Mouse (Mus musculus) hindbrain, embryonic 12.5 days (tissue): ENCODE data around the gene Gm38392. TPM values are rescaled to one million over a fixed set of nuclear protein-coding genes. Genes with fewer than 3 reads are reported as not detected.

Experiments used
- ATAC-seq: fragments of 200-750 bp; cut with Nextera tagmentation; 2 replicates; pipeline ENCODE4 v1.8.0; 2017; ENCODE audit warnings: moderate TSS enrichment; ENCODE audit not compliant: low FRiP score
- H3K27ac ChIP-seq: fragments of 300-500 bp; sonication (generic); 2 replicates; pipeline ENCODE4 v1.5.1; 2016; ENCODE audit warnings: mild to moderate bottlenecking
- H3K27me3 ChIP-seq: fragments of 300-500 bp; sonication (generic); 2 replicates; pipeline ENCODE4 v1.6.1; 2016; ENCODE audit warnings: mild to moderate bottlenecking
- H3K36me3 ChIP-seq: fragments of 300-500 bp; sonication (generic); 2 replicates; pipeline ENCODE4 v1.6.1; 2016; ENCODE audit warnings: mild to moderate bottlenecking
- H3K4me1 ChIP-seq: fragments of 300-500 bp; sonication (generic); 2 replicates; pipeline ENCODE4 v1.6.1; 2016
- H3K4me2 ChIP-seq: fragments of 300-500 bp; sonication (generic); replicated peaks from 2 replicates; pipeline ENCODE4 v1.6.1; 2016; ENCODE audit warnings: mild to moderate bottlenecking
- H3K4me3 ChIP-seq: fragments of 300-500 bp; sonication (generic); 2 replicates; pipeline ENCODE4 v1.5.1; 2016; ENCODE audit warnings: mild to moderate bottlenecking
- H3K9ac ChIP-seq: fragments of 300-500 bp; sonication (generic); 2 replicates; pipeline ENCODE4 v1.6.1; 2016; ENCODE audit warnings: mild to moderate bottlenecking, moderate library complexity
- H3K9me3 ChIP-seq: fragments of 300-500 bp; sonication (generic); replicated peaks from 2 replicates; pipeline ENCODE4 v1.6.1; 2016; ENCODE audit warnings: mild to moderate bottlenecking
- WGBS: fragments of 180-500 bp; shearing (Covaris S2); methylation state at CpG from one replicate; pipeline ENCODE4 v1.1.7; 2016; 5-methylcytosine and 5-hydroxymethylcytosine counted together
- polyA plus RNA-seq: library from polyadenylated mRNA; unstranded; fragments of >200 nt; fragmentation: Nextera tagmentation; extraction: Ambion mirVana; gene quantifications from 2 replicates; pipeline ENCODE4 v1.2.1, GENCODE M21; 2016

The Gm38392 gene
- polyA plus RNA-seq, 1 experiment from 2014 or later, result not detected

GRCm38 (mm10) chr3:88217679-88218078 lies 69.3 kb downstream of the Gm38392 start:
- WGBS, result 38% methylated on average over 1 of the region's 2 CpGs
- Histone ChIP-seq H3K27me3 (peaks cover 79% of the 10 kb centered on the region), H3K9ac (peak overlapping the region; percentile 93), H3K4me3 (peak overlapping the region; percentile 63), H3K27ac (peak overlapping the region; percentile 97), H3K9me3 (no peaks in the 10 kb centered on the region), H3K4me1 (peaks cover 50% of the 10 kb centered on the region), H3K36me3 (peaks cover 17% of the 10 kb centered on the region), H3K4me2 (peak overlapping the region; percentile 64)
- no peak for ATAC-seq

- H3K9ac ChIP-seq, result peak overlapping the region; percentile 93
- H3K4me3 ChIP-seq, result peak overlapping the region; percentile 63
- WGBS, result 7% methylated on average over 7 of the region's 7 CpGs
- peaks cover 87% of the 10 kb centered on the region for H3K27me3 ChIP-seq
- H3K4me1 ChIP-seq, result peaks cover 51% of the 10 kb centered on the region
- peak overlapping the region; percentile 97 for H3K27ac ChIP-seq
- peaks cover 17% of the 10 kb centered on the region for H3K36me3 ChIP-seq
- H3K9me3 ChIP-seq, result no peaks in the 10 kb centered on the region
- peak overlapping the region; percentile 64 for H3K4me2 ChIP-seq
- ATAC-seq, result no peak
Measured at GRCm38 (mm10) chr3:88216534-88217326, 70.3 kb downstream of the Gm38392 start.

GRCm38 (mm10) chr3:88216116-88216515 lies 70.9 kb downstream of the Gm38392 start:
- 4% methylated on average over 6 of the region's 6 CpGs for WGBS
- Histone ChIP-seq H3K36me3 (peaks cover 17% of the 10 kb centered on the region), H3K4me3 (peak overlapping the region; percentile 63), H3K27me3 (peaks cover 89% of the 10 kb centered on the region), H3K9me3 (no peaks in the 10 kb centered on the region), H3K4me1 (peaks cover 49% of the 10 kb centered on the region), H3K9ac (peak overlapping the region; percentile 93), H3K4me2 (peak overlapping the region; percentile 64), H3K27ac (peak overlapping the region; percentile 97)
- no peak for ATAC-seq

- WGBS, result 1% methylated on average over 23 of the region's 23 CpGs
- Histone ChIP-seq H3K9ac (peak overlapping the region; percentile 93), H3K4me2 (peak overlapping the region; percentile 64), H3K9me3 (no peaks in the 10 kb centered on the region), H3K4me1 (peaks cover 44% of the 10 kb centered on the region), H3K4me3 (peak overlapping the region; percentile 63), H3K27me3 (peaks cover 90% of the 10 kb centered on the region), H3K27ac (peak overlapping the region; percentile 97), H3K36me3 (peaks cover 17% of the 10 kb centered on the region)
- no peak for ATAC-seq
Measured at GRCm38 (mm10) chr3:88215553-88216004, 71.4 kb downstream of the Gm38392 start.

GRCm38 (mm10) chr3:88214971-88215552 lies 71.9 kb downstream of the Gm38392 start:
- Histone ChIP-seq H3K4me3 (peak overlapping the region; percentile 63), H3K36me3 (peaks cover 17% of the 10 kb centered on the region), H3K27ac (peak overlapping the region; percentile 97), H3K27me3 (peaks cover 92% of the 10 kb centered on the region), H3K9me3 (no peaks in the 10 kb centered on the region), H3K4me2 (peak overlapping the region; percentile 64), H3K4me1 (peaks cover 43% of the 10 kb centered on the region), H3K9ac (peak overlapping the region; percentile 93)
- 1% methylated on average over 48 of the region's 48 CpGs for WGBS
- peak; percentile 12; the same call in 1 of the 2 replicates for ATAC-seq

GRCm38 (mm10) chr3:88214197-88214938 lies 72.6 kb downstream of the Gm38392 start:
- whole genome bisulfite sequencing, result 1% methylated on average over 42 of the region's 42 CpGs
- peak overlapping the region; percentile 97 for H3K27ac ChIP-seq
- H3K4me2 ChIP-seq, result peak overlapping the region; percentile 64
- H3K4me3 ChIP-seq, result peak overlapping the region; percentile 63
- H3K4me1 ChIP-seq, result peaks cover 37% of the 10 kb centered on the region
- no peaks in the 10 kb centered on the region for H3K9me3 ChIP-seq
- peak; percentile 90 for ATAC-seq
- H3K27me3 ChIP-seq, result peaks cover 92% of the 10 kb centered on the region
- H3K9ac ChIP-seq, result peak overlapping the region; percentile 93
- peaks cover 16% of the 10 kb centered on the region for H3K36me3 ChIP-seq

- peak overlapping the region; percentile 97 for H3K27ac ChIP-seq
- H3K9ac ChIP-seq, result peak overlapping the region; percentile 89
- 9% methylated on average over 2 of the region's 2 CpGs for WGBS
- H3K4me2 ChIP-seq, result peak overlapping the region; percentile 64
- H3K36me3 ChIP-seq, result peaks cover 14% of the 10 kb centered on the region
- peaks cover 29% of the 10 kb centered on the region for H3K4me1 ChIP-seq
- no peak for ATAC-seq
- H3K9me3 ChIP-seq, result no peaks in the 10 kb centered on the region
- H3K27me3 ChIP-seq, result peaks cover 93% of the 10 kb centered on the region
- H3K4me3 ChIP-seq, result peak overlapping the region; percentile 63
Measured at GRCm38 (mm10) chr3:88213019-88213418, 74.0 kb downstream of the Gm38392 start.

GRCm38 (mm10) chr3:88212356-88212755 lies 74.7 kb downstream of the Gm38392 start:
- Histone ChIP-seq H3K4me3 (peak overlapping the region; percentile 58), H3K27me3 (peaks cover 93% of the 10 kb centered on the region), H3K4me2 (peak overlapping the region; percentile 64), H3K36me3 (peaks cover 14% of the 10 kb centered on the region), H3K9ac (peak overlapping the region; percentile 89), H3K4me1 (peaks cover 29% of the 10 kb centered on the region), H3K27ac (peak overlapping the region; percentile 97), H3K9me3 (no peaks in the 10 kb centered on the region)
- no peak for ATAC-seq
- WGBS, result 5% methylated on average over 1 of the region's 1 CpGs

- no peak for ATAC-seq
- H3K27me3 ChIP-seq, result peaks cover 93% of the 10 kb centered on the region
- H3K27ac ChIP-seq, result peak overlapping the region; percentile 97
- peaks cover 34% of the 10 kb centered on the region for H3K4me1 ChIP-seq
- peaks cover 12% of the 10 kb centered on the region for H3K36me3 ChIP-seq
- H3K9ac ChIP-seq, result peak overlapping the region; percentile 89
- peak overlapping the region; percentile 64 for H3K4me2 ChIP-seq
- no peaks in the 10 kb centered on the region for H3K9me3 ChIP-seq
- peak overlapping the region; percentile 58 for H3K4me3 ChIP-seq
- 9% methylated on average over 2 of the region's 2 CpGs for WGBS
Measured at GRCm38 (mm10) chr3:88210918-88211317, 76.1 kb downstream of the Gm38392 start.

GRCm38 (mm10) chr3:88210121-88210520 lies 76.9 kb downstream of the Gm38392 start:
- Histone ChIP-seq H3K27me3 (peaks cover 93% of the 10 kb centered on the region), H3K4me3 (peak overlapping the region; percentile 58), H3K9ac (peak overlapping the region; percentile 89), H3K4me2 (peak overlapping the region; percentile 64), H3K4me1 (peaks cover 39% of the 10 kb centered on the region), H3K36me3 (peaks cover 6% of the 10 kb centered on the region; the same call in 1 of the 2 replicates), H3K9me3 (no peaks in the 10 kb centered on the region), H3K27ac (peak overlapping the region; percentile 97)
- 11% methylated on average over 2 of the region's 2 CpGs for WGBS
- ATAC-seq, result no peak

GRCm38 (mm10) chr3:88209306-88209705 lies 77.7 kb downstream of the Gm38392 start:
- Histone ChIP-seq H3K27me3 (peaks cover 93% of the 10 kb centered on the region), H3K9ac (peak overlapping the region; percentile 89), H3K27ac (peak overlapping the region; percentile 97), H3K4me1 (peaks cover 38% of the 10 kb centered on the region), H3K9me3 (no peaks in the 10 kb centered on the region), H3K4me2 (peak overlapping the region; percentile 64), H3K36me3 (0 out of 2 replicates have a peak, but pooled peaks cover 2% of the 10 kb centered on the region), H3K4me3 (peak overlapping the region; percentile 58)
- no peak for ATAC-seq
- 2% methylated on average over 6 of the region's 6 CpGs for WGBS
